Mouse (Mus musculus): Measurements from ENCODE around the gene Rhcg. TPM values are rescaled to one million over a fixed set of nuclear protein-coding genes. Genes with fewer than 3 reads are reported as not detected.

Gene Rhcg
- polyA plus RNA-seq, 1 experiment = not detected

DNA sequence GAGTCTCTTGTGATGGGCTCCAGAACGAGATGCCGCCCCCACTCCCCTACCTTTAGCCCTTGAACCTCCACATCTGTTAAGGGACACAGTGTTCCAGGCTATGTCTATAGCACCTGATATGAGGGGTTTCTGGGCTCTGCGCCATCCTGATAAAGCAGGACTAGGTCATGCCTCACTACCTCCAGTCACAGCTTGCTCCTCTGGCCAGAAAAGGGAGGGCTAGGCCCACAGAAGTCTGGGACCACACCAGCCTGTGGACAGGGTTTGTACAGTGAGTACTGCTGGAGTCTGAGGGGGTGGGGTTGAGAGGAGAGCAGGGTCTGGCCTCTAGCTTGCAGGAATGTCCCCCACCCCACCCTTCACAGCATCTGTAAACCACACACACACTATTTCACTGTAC lies 29.8 kb upstream of the Rhcg start:
- Histone ChIP-seq H3K79me2 (ENCODE audit: control insufficient read depth, insufficient read depth) (no peaks in the 10 kb centered on the region), H3K27me3 (ENCODE audit: control insufficient read depth, insufficient read depth, insufficient read length) (peaks cover 10% of the 10 kb centered on the region), H3K4me3 (no peak overlapping the region), H3ac (ENCODE audit: control insufficient read depth, insufficient read length) (no peak overlapping the region), H3K4me2 (ENCODE audit: low read depth) (no peak overlapping the region), H3K36me3 (ENCODE audit: control insufficient read depth, insufficient read depth) (no peaks in the 10 kb centered on the region)
- no peak for TF ChIP-seq USF1 (IDR thresholded peaks at IDR 0.05; ENCODE audit: low read depth)
- no peak for TF ChIP-seq REST (IDR thresholded peaks at IDR 0.05; ENCODE audit: insufficient read depth, insufficient read length)
- no peak for TF ChIP-seq POLR2A (IDR thresholded peaks at IDR 0.05; ENCODE audit: insufficient read length, low read depth)
- TF ChIP-seq POLR2AphosphoS2 (IDR thresholded peaks at IDR 0.05; ENCODE audit: insufficient read length, low read depth) = no peak

DNA sequence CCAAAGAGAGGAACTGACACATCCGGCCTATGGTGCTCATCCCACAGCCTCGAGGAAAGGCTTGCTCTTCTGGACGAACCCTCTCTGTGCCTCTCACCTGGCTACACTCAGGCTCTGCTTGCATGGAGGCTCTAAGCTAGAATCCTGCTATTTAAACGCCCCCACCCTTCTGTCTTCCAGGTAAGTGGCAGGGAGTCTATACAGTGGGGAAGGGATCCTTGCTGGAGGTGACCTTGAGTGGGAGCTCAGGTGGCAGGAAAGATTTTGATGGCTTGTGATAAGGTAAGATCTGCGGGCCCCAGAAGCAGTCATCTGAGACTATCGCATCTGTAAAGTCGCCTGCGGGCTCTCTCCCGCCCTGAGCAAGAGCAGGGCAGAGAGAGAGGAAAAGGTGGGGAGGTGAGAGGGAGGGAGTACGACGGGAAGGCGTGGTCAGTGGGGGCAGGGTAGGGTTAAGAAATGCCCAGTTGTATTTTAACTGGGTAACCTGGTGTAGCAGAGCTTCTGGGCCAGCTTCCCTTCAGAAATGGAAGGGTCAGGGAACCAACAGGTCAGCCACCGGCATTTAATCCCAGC lies 14.4 kb upstream of the Rhcg start:
- no peaks in the 10 kb centered on the region for H3K36me3 ChIP-seq (ENCODE audit: control insufficient read depth, insufficient read depth)
- H3K4me3 ChIP-seq = no peak overlapping the region
- no peak overlapping the region for H3K4me2 ChIP-seq (ENCODE audit: low read depth)
- TF ChIP-seq CEBPB (IDR thresholded peaks at IDR 0.05; ENCODE audit: insufficient read depth, poor library complexity, severe bottlenecking) (no peak), E2F4 (IDR thresholded peaks at IDR 0.05; ENCODE audit: insufficient read depth) (no peak), MYOD1 (IDR thresholded peaks at IDR 0.05; ENCODE audit: control insufficient read depth in 1 of 3, insufficient read length in 2 of 3, low read depth in 2 of 3) (no peak), USF1 (IDR thresholded peaks at IDR 0.05; ENCODE audit: low read depth) (no peak), MAX (IDR thresholded peaks at IDR 0.05; ENCODE audit: low read depth) (no peak), TCF3 (IDR thresholded peaks at IDR 0.05; ENCODE audit: insufficient read length, low read depth) (no peak), REST (IDR thresholded peaks at IDR 0.05; ENCODE audit: insufficient read depth, insufficient read length) (no peak), TCF12 (IDR thresholded peaks at IDR 0.05; ENCODE audit: insufficient read depth, poor library complexity, severe bottlenecking) (no peak), MYOG (IDR thresholded peaks at IDR 0.05; ENCODE audit: control insufficient read depth in 1 of 3, insufficient read depth in 1 of 3, insufficient read length in 2 of 3, low read depth in 2 of 3) (no peak), POLR2A (IDR thresholded peaks at IDR 0.05; ENCODE audit: insufficient read length, low read depth) (no peak), POLR2AphosphoS2 (IDR thresholded peaks at IDR 0.05; ENCODE audit: insufficient read length, low read depth) (no peak), SRF (IDR thresholded peaks at IDR 0.05; ENCODE audit: control insufficient read depth, insufficient read length, low read depth) (no peak)
- no peak overlapping the region for H3ac ChIP-seq (ENCODE audit: control insufficient read depth, insufficient read length)
- peaks cover 51% of the 10 kb centered on the region for H3K27me3 ChIP-seq (ENCODE audit: control insufficient read depth, insufficient read depth, insufficient read length)
- H3K79me2 ChIP-seq (ENCODE audit: control insufficient read depth, insufficient read depth) = no peaks in the 10 kb centered on the region

DNA sequence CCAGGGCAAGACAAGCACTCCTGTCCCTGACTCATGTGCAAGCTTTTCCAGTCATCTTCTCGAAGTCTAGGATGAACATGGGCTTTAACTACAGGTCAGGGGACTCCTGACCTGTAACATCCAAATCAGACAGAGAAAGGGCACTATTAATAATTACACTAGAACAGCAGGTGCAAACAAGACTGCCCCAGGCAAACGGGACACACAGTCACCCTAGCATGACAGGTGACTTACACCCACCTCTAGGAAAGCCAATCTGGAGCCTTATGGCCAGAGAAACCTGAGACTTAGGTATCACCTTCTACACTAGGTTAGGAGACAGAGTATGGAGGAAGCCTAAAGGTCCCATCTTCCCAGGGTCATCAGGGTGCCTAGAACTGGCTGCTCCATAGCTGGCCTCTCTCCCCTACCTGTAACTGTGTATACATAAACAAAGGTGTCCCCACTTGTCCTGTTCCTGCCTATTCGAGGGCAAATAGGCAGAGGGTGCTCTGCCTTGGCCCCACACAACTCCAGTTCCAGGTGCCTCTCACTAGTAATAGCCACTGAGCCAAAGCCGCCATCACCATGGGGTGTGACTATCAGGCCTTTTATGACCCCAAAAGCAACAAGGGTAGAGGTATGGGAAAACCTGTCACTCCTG lies 10.9 kb upstream of the Rhcg start:
- Histone ChIP-seq H3K27me3 (ENCODE audit: control insufficient read depth, insufficient read depth, insufficient read length) (peaks cover 42% of the 10 kb centered on the region), H3K4me2 (ENCODE audit: low read depth) (no peak overlapping the region), H3K79me2 (ENCODE audit: control insufficient read depth, insufficient read depth) (no peaks in the 10 kb centered on the region), H3K36me3 (ENCODE audit: control insufficient read depth, insufficient read depth) (no peaks in the 10 kb centered on the region), H3ac (ENCODE audit: control insufficient read depth, insufficient read length) (no peak overlapping the region), H3K4me3 (no peak overlapping the region)
- TF ChIP-seq SRF (IDR thresholded peaks at IDR 0.05; ENCODE audit: control insufficient read depth, insufficient read length, low read depth) (no peak), CEBPB (IDR thresholded peaks at IDR 0.05; ENCODE audit: insufficient read depth, poor library complexity, severe bottlenecking) (no peak), MYOD1 (IDR thresholded peaks at IDR 0.05; ENCODE audit: control insufficient read depth in 1 of 3, insufficient read length in 2 of 3, low read depth in 2 of 3) (no peak), REST (IDR thresholded peaks at IDR 0.05; ENCODE audit: insufficient read depth, insufficient read length) (no peak), POLR2A (IDR thresholded peaks at IDR 0.05; ENCODE audit: insufficient read length, low read depth) (no peak), MYOG (IDR thresholded peaks at IDR 0.05; ENCODE audit: control insufficient read depth in 1 of 3, insufficient read depth in 1 of 3, insufficient read length in 2 of 3, low read depth in 2 of 3) (no peak), POLR2AphosphoS2 (IDR thresholded peaks at IDR 0.05; ENCODE audit: insufficient read length, low read depth) (no peak), TCF12 (IDR thresholded peaks at IDR 0.05; ENCODE audit: insufficient read depth, poor library complexity, severe bottlenecking) (no peak), USF1 (IDR thresholded peaks at IDR 0.05; ENCODE audit: low read depth) (no peak), MAX (IDR thresholded peaks at IDR 0.05; ENCODE audit: low read depth) (no peak), E2F4 (IDR thresholded peaks at IDR 0.05; ENCODE audit: insufficient read depth) (no peak)

DNA sequence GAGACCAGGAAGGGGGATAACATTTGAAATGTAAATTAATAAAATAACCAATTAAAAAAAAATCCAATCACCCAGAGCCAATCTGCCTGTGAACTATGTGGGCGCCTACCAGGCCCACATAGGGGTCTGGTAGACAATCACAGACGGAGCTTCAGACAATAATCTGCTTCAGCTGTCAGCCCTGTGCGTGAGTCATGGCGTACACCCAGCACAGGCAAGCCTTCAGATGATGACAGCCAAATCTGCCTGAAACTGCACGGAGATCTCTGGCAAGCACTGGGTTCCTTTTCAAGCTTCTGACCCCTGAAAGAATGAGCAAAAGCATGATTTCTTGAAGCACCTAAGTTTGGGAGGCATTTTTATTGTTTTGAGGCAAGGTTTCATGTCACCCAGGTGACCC lies 8.7 kb upstream of the Rhcg start:
- TF ChIP-seq TCF12 (IDR thresholded peaks at IDR 0.05; ENCODE audit: insufficient read depth, poor library complexity, severe bottlenecking) = no peak
- no peak for TF ChIP-seq POLR2AphosphoS2 (IDR thresholded peaks at IDR 0.05; ENCODE audit: insufficient read length, low read depth)
- TF ChIP-seq TCF3 (IDR thresholded peaks at IDR 0.05; ENCODE audit: insufficient read length, low read depth) = no peak
- no peak for TF ChIP-seq E2F4 (IDR thresholded peaks at IDR 0.05; ENCODE audit: insufficient read depth)
- TF ChIP-seq SRF (IDR thresholded peaks at IDR 0.05; ENCODE audit: control insufficient read depth, insufficient read length, low read depth) = no peak
- no peak for TF ChIP-seq MYOG (IDR thresholded peaks at IDR 0.05; ENCODE audit: control insufficient read depth in 1 of 3, insufficient read depth in 1 of 3, insufficient read length in 2 of 3, low read depth in 2 of 3)
- TF ChIP-seq MYOD1 (IDR thresholded peaks at IDR 0.05; ENCODE audit: control insufficient read depth in 1 of 3, insufficient read length in 2 of 3, low read depth in 2 of 3) = no peak
- no peak for TF ChIP-seq CEBPB (IDR thresholded peaks at IDR 0.05; ENCODE audit: insufficient read depth, poor library complexity, severe bottlenecking)
- no peak for TF ChIP-seq USF1 (IDR thresholded peaks at IDR 0.05; ENCODE audit: low read depth)
- no peak for TF ChIP-seq REST (IDR thresholded peaks at IDR 0.05; ENCODE audit: insufficient read depth, insufficient read length)
- no peak for TF ChIP-seq POLR2A (IDR thresholded peaks at IDR 0.05; ENCODE audit: insufficient read length, low read depth)
- TF ChIP-seq MAX (IDR thresholded peaks at IDR 0.05; ENCODE audit: low read depth) = no peak
- Histone ChIP-seq H3K36me3 (ENCODE audit: control insufficient read depth, insufficient read depth) (no peaks in the 10 kb centered on the region), H3K27me3 (ENCODE audit: control insufficient read depth, insufficient read depth, insufficient read length) (peaks cover 30% of the 10 kb centered on the region), H3K4me3 (no peak overlapping the region), H3K4me2 (ENCODE audit: low read depth) (no peak overlapping the region), H3K79me2 (ENCODE audit: control insufficient read depth, insufficient read depth) (no peaks in the 10 kb centered on the region), H3ac (ENCODE audit: control insufficient read depth, insufficient read length) (no peak overlapping the region)
